Mouse (Mus musculus): Measurements from ENCODE around the gene C2cd4a. TPM values are rescaled to one million over a fixed set of nuclear protein-coding genes. Genes with fewer than 3 reads are reported as not detected.

C2cd4a gene
- polyA plus RNA-seq, 1 experiment from 2014 or later, result 0.24 TPM

DNA sequence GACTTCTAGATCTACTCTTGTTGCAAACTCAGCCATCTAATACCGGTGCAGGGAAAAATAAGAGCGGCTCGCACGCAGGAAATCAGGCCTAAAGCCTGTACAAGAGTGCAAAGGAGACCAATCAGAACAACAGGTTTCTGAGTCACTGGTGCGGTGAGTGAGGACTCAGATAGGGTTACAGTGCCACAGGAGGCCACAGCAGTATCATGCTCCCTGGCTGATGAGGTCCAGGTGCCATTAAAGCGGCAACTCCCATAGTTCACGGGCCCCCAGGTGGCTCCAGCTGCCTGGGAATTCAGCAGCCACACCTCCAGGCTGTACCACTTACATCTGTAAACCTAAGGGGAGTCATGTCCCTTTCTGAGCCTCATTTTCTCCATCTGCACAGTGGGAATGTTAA is 45.8 kb downstream of the C2cd4a start:
- Histone ChIP-seq H3K36me3 (no peaks in the 10 kb centered on the region), H3K9ac (replicated peaks) (no peak overlapping the region), H3K27ac (no peak overlapping the region), H3K4me3 (replicated peaks) (no peak overlapping the region), H3K4me1 (replicated peaks) (no peaks in the 10 kb centered on the region), H3K9me3 (no peaks in the 10 kb centered on the region), H3K27me3 (no peaks in the 10 kb centered on the region), H3K4me2 (no peak overlapping the region)
- ATAC-seq (ENCODE audit: insufficient number of reproducible peaks, insufficient read depth, low FRiP score, low TSS enrichment, low read depth), result no peak
- 60% methylated on average over 7 of the region's 7 CpGs for WGBS

DNA sequence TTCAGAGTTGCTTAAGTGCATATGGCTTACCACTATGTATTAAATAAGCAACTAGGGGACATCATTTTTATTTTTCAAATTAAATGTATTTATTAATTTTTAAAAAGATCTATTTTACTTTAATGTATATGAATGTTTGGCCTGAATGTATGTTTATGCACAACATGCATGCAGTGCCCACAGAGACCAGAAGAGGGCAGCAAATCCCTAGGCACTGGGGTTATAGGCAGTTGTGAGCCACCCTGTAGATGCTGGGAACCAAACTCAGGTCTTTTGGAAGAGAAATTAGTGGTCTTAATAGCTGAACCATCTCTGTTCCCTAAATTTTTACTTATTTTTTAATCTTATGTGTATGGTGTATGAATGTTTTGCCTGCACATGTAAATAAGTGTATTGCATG is 48.2 kb downstream of the C2cd4a start:
- H3K9ac ChIP-seq (replicated peaks), result no peak overlapping the region
- H3K4me1 ChIP-seq (replicated peaks), result no peaks in the 10 kb centered on the region
- no peak for ATAC-seq (ENCODE audit: insufficient number of reproducible peaks, insufficient read depth, low FRiP score, low TSS enrichment, low read depth)

DNA sequence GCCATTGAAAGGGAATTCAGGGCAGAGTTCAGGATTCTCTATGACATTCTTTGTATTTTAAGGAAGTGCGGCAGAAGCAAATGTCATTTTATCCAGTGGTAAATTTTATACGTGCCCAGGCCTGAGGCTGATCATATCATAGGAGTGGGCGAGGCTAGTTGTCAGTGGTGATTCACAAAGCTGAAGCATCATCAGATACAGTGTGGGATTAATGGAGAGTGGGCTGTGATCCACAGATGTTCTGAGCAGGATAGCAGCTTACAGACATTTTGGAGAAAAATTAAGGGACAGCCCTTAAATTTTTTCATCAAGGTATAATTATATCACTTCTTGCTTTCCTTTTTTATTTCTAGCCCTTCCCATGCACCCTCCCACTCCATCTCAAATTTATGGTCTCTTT is 48.7 kb downstream of the C2cd4a start:
- H3K27me3 ChIP-seq, result peaks cover 3% of the 10 kb centered on the region; the same call in 1 of the 2 replicates
- WGBS, result 90% methylated on average over 3 of the region's 3 CpGs
- no peak for ATAC-seq (ENCODE audit: insufficient number of reproducible peaks, insufficient read depth, low FRiP score, low TSS enrichment, low read depth)

More for the DNA sequence above, 48.2 kb downstream of the C2cd4a start:
- Histone ChIP-seq H3K4me3 (replicated peaks) (no peak overlapping the region), H3K9me3 (no peaks in the 10 kb centered on the region), H3K4me2 (no peak overlapping the region), H3K36me3 (no peaks in the 10 kb centered on the region), H3K27ac (no peak overlapping the region), H3K27me3 (no peaks in the 10 kb centered on the region)

DNA sequence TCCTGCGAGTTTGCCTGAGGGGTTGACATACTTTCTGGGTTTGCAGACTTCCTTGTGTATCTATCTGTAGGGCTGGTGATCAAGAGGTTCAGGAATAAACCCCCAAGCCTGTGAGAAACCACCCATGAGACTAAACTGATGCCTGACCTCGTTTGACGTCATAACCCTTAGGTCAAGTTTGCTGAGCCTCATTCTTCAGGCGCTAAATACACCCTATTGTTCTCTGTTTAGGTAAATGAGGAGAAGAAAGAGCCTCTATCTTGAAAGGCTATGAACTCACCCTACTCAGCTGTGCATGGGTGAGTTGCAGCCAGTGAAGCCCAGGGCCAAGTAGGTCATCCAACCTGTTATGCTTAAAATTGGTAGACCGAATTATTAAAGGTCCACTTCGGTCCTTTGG is 49.3 kb downstream of the C2cd4a start:
- H3K4me3 ChIP-seq (replicated peaks), result no peak overlapping the region

More for the DNA sequence above, 48.7 kb downstream of the C2cd4a start:
- Histone ChIP-seq H3K4me3 (replicated peaks) (no peak overlapping the region), H3K4me1 (replicated peaks) (peaks cover 3% of the 10 kb centered on the region; the same call in 1 of the 2 replicates), H3K4me2 (no peak overlapping the region), H3K9me3 (no peaks in the 10 kb centered on the region), H3K36me3 (no peaks in the 10 kb centered on the region), H3K27ac (no peak overlapping the region), H3K9ac (replicated peaks) (no peak overlapping the region)

More for the DNA sequence above, 49.3 kb downstream of the C2cd4a start:
- H3K4me1 ChIP-seq (replicated peaks), result peaks cover 5% of the 10 kb centered on the region; the same call in 1 of the 2 replicates
- H3K27ac ChIP-seq, result no peak overlapping the region
- H3K9ac ChIP-seq (replicated peaks), result no peak overlapping the region
- whole genome bisulfite sequencing, result 82% methylated on average over 6 of the region's 6 CpGs
- H3K9me3 ChIP-seq, result no peaks in the 10 kb centered on the region
- H3K36me3 ChIP-seq, result no peaks in the 10 kb centered on the region
- H3K27me3 ChIP-seq, result peaks cover 3% of the 10 kb centered on the region; the same call in 1 of the 2 replicates
- no peak for ATAC-seq (ENCODE audit: insufficient number of reproducible peaks, insufficient read depth, low FRiP score, low TSS enrichment, low read depth)
- H3K4me2 ChIP-seq, result no peak overlapping the region

Other genes with a start within 250 kb of the C2cd4a start
- 0.18 and 0.28 TPM in 2 replicates for gene C2cd4b, start 72.9 kb downstream of the C2cd4a start, polyA plus RNA-seq (2016; fragmentation: Nextera tagmentation; extraction: Ambion mirVana)
- 3.1 and 3.6 TPM in 2 replicates for gene Vps13c, start 8.1 kb upstream of the C2cd4a start, polyA plus RNA-seq (2016; fragmentation: Nextera tagmentation; extraction: Ambion mirVana)

Data from limb, embryonic 12.5 days (tissue).